Mouse (Mus musculus): ENCODE data around the gene Tmem216. TPM values are rescaled to one million over a fixed set of nuclear protein-coding genes. Genes with fewer than 3 reads are reported as not detected.

The Tmem216 gene
- 65.2 and 69.0 TPM in 2 replicates for polyA plus RNA-seq (2014; fragmentation: Nextera tagmentation; extraction: Ambion mirVana)

DNA sequence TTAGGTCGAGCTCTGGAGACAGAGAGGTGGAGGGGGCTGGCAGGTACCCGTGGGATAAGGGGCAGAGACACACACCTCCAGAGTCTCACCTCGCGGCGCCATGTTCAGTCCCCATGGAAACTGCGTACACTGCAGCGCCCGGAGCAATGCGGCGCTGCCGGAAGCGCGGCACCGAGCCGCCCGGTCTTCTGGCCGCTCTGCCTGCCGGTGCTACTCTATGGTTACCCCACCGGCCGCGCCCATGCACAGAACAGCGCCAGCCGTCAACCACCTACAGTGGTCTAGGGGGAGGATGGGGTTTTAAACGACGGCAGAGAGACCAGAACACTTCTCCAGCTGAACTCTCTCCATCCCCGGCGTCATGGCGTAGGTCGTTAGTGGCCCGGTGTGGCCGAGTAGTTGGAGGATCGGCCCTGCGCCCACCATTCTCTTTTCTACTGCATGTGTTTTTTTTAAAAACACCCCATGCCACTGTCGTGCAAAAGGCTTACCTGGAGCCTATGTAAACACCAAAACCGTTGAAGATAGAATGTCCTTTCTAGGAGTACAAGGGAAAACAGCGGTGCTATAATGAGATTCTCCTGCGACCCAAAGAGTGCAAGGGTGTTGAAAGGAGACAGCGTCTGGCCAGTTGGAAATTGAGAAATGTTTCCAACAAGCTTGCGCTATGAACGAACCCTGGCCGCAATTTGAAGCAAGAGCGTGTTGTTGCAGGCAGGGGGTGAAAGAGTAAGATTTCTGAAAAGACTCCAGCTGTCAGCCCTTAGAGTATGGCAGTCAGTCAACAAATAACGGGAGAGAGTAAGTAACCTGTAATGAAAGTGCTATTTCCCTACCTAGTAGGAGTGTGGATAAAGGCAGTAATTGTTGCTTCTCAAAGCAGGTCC, at the start of gene Tmem216:
TSS of gene Tmem216 (minus strand) at position 615 of the 887 bp plus-strand sequence.
- ATAC-seq (replicated peaks; ENCODE audit: insufficient number of reproducible peaks, low FRiP score, low TSS enrichment, low read depth) (peak; percentile 99), DNase-seq (ENCODE audit: low spot score) (peak; percentile 89)
- peak within 1 kb of the TSS; percentile 73 for H3K4me2 ChIP-seq (ENCODE audit: low read depth, low read length)
- 2% methylated on average over 43 of the region's 43 CpGs for whole genome bisulfite sequencing
- peak within 1 kb of the TSS; percentile 68 for H3K9ac ChIP-seq (replicated peaks; ENCODE audit: low read length)
- H3K27ac ChIP-seq (replicated peaks; ENCODE audit: low read depth, low read length) = peak within 1 kb of the TSS; percentile 38; the same call in 1 of the 2 replicates
- H3K9me3 ChIP-seq (replicated peaks; ENCODE audit: control insufficient read depth, low read length) = no peaks in the 10 kb centered on the region
- H3K27me3 ChIP-seq (ENCODE audit: control insufficient read depth, insufficient read depth, low read length) = no peaks in the 10 kb centered on the region
- no peaks in the 10 kb centered on the region for H3K36me3 ChIP-seq (replicated peaks; ENCODE audit: control insufficient read depth, insufficient read depth, low read depth, low read length)
- H3K4me1 ChIP-seq (ENCODE audit: control insufficient read depth, insufficient read depth, low read length) = no peaks in the 10 kb centered on the region
- peak within 1 kb of the TSS; percentile 66 for H3K4me3 ChIP-seq (ENCODE audit: low read depth, low read length)

DNA sequence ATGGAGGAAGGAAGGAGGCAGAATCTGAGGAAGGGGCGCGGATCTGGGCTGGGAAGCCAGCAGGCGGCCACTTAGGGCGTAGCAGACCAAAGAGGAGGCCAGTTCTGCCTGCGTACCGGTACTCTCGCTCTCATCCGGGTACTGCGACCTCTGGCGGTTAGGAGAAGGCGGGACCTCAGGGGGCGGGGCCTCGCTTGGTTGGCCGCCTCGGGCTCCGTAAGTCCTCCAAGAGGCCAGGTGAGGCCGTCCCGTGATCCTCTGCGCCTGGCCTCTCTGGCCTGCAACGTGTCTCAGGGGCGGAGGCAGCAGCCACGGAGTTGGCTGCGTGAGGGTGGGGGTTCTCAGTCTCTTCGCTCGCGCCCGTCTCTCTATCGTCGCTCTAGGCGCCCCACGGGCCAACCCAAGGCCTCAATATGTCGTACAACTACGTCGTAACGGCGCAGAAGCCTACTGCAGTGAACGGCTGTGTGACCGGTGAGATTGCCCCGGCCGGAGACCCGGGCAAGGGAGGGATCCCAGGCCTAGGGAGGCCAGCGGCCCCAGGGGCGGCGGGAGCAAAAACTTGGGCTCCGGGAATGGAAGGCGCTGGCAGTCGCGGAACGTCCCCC, 49.4 kb upstream of the Tmem216 start, which contains the start of the genes Ddb1 and Tkfc:
TSS of gene Ddb1 (plus strand) at position 35 of the 608 bp plus-strand sequence.
TSS of gene Tkfc (minus strand) at position 362 of the 608 bp plus-strand sequence.
- Histone ChIP-seq H3K9me3 (replicated peaks; ENCODE audit: control insufficient read depth, low read length) (no peaks in the 10 kb centered on the region), H3K4me3 (ENCODE audit: low read depth, low read length) (peak within 1 kb of the TSS; percentile 98), H3K9ac (replicated peaks; ENCODE audit: low read length) (peak within 1 kb of the TSS; percentile 97), H3K27me3 (ENCODE audit: control insufficient read depth, insufficient read depth, low read length) (no peaks in the 10 kb centered on the region), H3K27ac (replicated peaks; ENCODE audit: low read depth, low read length) (peak within 1 kb of the TSS; percentile 83), H3K36me3 (replicated peaks; ENCODE audit: control insufficient read depth, insufficient read depth, low read depth, low read length) (peaks cover 4% of the 10 kb centered on the region), H3K4me2 (ENCODE audit: low read depth, low read length) (peak within 1 kb of the TSS; percentile 70), H3K4me1 (ENCODE audit: control insufficient read depth, insufficient read depth, low read length) (peaks cover 4% of the 10 kb centered on the region; the same call in 1 of the 2 replicates)
- DNase-seq (ENCODE audit: low spot score) = peak; percentile 100
- WGBS = under 1% methylated on average over 49 of the region's 49 CpGs
- ATAC-seq (replicated peaks; ENCODE audit: insufficient number of reproducible peaks, low FRiP score, low TSS enrichment, low read depth) = peak; percentile 95

DNA sequence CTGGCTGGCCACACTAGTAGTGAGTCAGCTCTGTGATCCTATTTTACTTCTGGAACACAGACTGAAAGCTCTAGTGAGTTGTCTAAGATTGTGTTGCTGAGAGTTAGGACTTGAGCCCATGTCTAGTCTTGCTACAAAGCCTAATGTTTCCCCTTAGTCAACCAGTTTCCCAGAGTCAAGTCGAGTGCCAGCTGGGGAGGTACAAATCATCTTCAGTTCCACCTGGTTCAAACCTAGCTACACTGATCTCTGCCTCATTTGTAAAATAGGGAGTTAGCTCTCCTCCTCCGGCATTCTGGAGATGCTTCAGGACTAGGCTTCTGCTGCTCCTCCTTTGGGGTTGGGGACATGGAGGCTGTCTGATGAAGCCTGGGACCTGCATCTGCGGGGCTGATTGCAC, 48.5 kb upstream of the Tmem216 start:
- no peak for ATAC-seq (replicated peaks; ENCODE audit: insufficient number of reproducible peaks, low FRiP score, low TSS enrichment, low read depth)
- peak overlapping the region; percentile 69 for H3K4me2 ChIP-seq (ENCODE audit: low read depth, low read length)
- WGBS = 53% methylated on average over 3 of the region's 3 CpGs

DNA sequence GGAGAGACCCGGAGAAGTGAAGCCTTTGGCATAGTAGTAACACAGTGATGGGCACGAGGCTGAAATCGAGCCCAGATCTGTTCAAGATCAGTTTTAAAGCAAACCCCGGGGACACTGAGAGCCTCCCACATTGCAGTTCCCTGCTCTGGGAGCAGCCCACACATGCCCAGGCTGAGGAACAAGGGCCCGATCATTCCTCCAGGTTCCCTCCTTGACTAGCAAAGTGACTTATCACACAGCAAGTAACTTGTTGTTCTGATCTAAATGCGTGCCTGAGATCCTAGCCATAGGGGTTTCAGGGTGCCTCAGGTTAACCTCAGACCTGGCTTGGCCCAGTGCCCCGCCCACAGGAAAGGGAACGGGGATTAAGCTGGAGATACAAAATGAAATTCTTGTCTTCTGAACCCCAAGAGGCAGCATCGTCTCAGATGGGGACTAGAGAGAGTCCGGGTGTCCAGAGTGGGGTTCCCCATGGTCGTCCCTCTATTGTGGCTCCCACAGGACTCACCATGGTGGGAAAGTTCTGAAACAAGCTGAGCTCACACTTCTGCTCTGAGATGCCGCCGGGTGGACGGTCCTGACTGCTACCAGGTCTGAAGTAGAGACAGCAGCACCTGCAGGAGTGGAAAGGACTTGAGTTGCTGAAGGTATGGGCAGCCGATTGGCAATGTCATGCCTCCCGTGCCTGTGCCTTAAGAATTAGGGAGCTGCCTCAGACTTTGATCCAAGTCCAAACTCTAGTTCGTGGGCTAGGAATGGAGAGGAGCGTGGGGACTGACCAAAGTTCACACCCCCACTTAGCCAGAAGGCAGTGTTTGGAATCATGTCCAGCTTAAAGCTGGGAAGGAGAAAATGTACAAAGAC, 47.9 kb upstream of the Tmem216 start:
- Histone ChIP-seq H3K9me3 (replicated peaks; ENCODE audit: control insufficient read depth, low read length) (no peaks in the 10 kb centered on the region), H3K36me3 (replicated peaks; ENCODE audit: control insufficient read depth, insufficient read depth, low read depth, low read length) (no peaks in the 10 kb centered on the region; the same call in none of the 2 replicates), H3K9ac (replicated peaks; ENCODE audit: low read length) (no peak overlapping the region), H3K27me3 (ENCODE audit: control insufficient read depth, insufficient read depth, low read length) (no peaks in the 10 kb centered on the region), H3K4me3 (ENCODE audit: low read depth, low read length) (no peak overlapping the region), H3K4me1 (ENCODE audit: control insufficient read depth, insufficient read depth, low read length) (peaks cover 4% of the 10 kb centered on the region; the same call in 1 of the 2 replicates), H3K4me2 (ENCODE audit: low read depth, low read length) (no peak overlapping the region), H3K27ac (replicated peaks; ENCODE audit: low read depth, low read length) (no peak overlapping the region)
- WGBS = 87% methylated on average over 18 of the region's 18 CpGs
- ATAC-seq (replicated peaks; ENCODE audit: insufficient number of reproducible peaks, low FRiP score, low TSS enrichment, low read depth) (no peak), DNase-seq (ENCODE audit: low spot score) (no peak)

More for the DNA sequence above, 48.5 kb upstream of the Tmem216 start:
- Histone ChIP-seq H3K4me3 (ENCODE audit: low read depth, low read length) (peak overlapping the region; percentile 98), H3K9me3 (replicated peaks; ENCODE audit: control insufficient read depth, low read length) (no peaks in the 10 kb centered on the region), H3K27me3 (ENCODE audit: control insufficient read depth, insufficient read depth, low read length) (no peaks in the 10 kb centered on the region), H3K4me1 (ENCODE audit: control insufficient read depth, insufficient read depth, low read length) (peaks cover 4% of the 10 kb centered on the region; the same call in 1 of the 2 replicates), H3K9ac (replicated peaks; ENCODE audit: low read length) (peak overlapping the region; percentile 85), H3K27ac (replicated peaks; ENCODE audit: low read depth, low read length) (peak overlapping the region; percentile 83), H3K36me3 (replicated peaks; ENCODE audit: control insufficient read depth, insufficient read depth, low read depth, low read length) (no peaks in the 10 kb centered on the region; the same call in none of the 2 replicates)
- DNase-seq (ENCODE audit: low spot score) = no peak

DNA sequence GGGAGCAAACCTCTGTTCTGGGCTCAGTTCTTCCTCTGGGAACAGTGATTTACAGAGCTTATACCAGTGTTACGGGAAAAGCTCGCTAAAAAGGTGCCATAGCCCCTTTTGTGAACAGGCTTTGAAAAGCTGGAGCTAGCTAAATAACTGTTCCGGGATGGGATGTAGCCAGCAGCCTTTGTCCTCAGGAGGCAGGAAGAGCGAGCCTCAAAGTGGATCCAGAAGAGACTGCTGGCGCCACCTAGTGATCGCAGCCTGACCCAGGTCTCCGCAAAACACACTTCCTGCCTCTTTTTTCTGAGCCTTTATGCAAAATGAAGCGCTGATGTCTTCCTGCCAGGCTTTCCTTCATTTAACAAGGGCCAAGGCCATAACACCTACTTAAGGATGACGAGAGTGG, 46.7 kb upstream of the Tmem216 start:
- Histone ChIP-seq H3K4me2 (ENCODE audit: low read depth, low read length) (peak overlapping the region; percentile 53), H3K27me3 (ENCODE audit: control insufficient read depth, insufficient read depth, low read length) (no peaks in the 10 kb centered on the region), H3K36me3 (replicated peaks; ENCODE audit: control insufficient read depth, insufficient read depth, low read depth, low read length) (no peaks in the 10 kb centered on the region), H3K4me3 (ENCODE audit: low read depth, low read length) (peak overlapping the region; percentile 22; the same call in 1 of the 2 replicates), H3K4me1 (ENCODE audit: control insufficient read depth, insufficient read depth, low read length) (peaks cover 4% of the 10 kb centered on the region; the same call in 1 of the 2 replicates), H3K27ac (replicated peaks; ENCODE audit: low read depth, low read length) (peak overlapping the region; percentile 83), H3K9me3 (replicated peaks; ENCODE audit: control insufficient read depth, low read length) (no peaks in the 10 kb centered on the region), H3K9ac (replicated peaks; ENCODE audit: low read length) (peak overlapping the region; percentile 84)
- ATAC-seq (replicated peaks; ENCODE audit: insufficient number of reproducible peaks, low FRiP score, low TSS enrichment, low read depth) = peak; percentile 58; the same call in 1 of the 2 replicates
- 2% methylated on average over 9 of the region's 9 CpGs for WGBS
- peak; percentile 96 for DNase-seq (ENCODE audit: low spot score)

DNA sequence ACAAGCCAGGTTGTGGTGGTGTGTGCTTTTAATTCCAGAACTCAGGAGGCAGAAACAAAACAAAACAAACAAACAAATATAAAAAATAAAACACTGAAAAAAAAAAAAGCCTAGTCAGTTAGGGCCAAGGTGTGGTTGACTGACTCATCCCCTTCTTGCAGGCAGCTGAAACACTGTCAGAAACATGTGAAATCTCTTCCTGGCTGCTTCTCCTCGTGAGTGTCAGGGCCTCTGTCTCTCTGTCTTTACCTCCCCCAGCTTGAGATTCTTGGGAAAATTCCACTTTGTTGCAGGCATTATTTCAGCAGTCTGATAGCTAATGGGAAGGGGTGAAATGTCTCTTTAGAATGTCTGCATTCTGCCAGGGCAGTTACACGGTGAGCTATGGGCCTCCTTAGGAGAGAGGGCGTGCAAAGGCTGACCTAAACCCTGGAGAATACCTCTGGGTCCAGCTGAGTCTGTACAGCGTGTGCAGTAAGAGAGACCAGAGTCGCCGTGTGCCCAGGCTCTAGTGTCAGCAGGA, 46.3 kb upstream of the Tmem216 start:
- no peak for DNase-seq (ENCODE audit: low spot score)
- peak; percentile 40; the same call in 1 of the 2 replicates for ATAC-seq (replicated peaks; ENCODE audit: insufficient number of reproducible peaks, low FRiP score, low TSS enrichment, low read depth)
- WGBS = 5% methylated on average over 6 of the region's 6 CpGs
- H3K27me3 ChIP-seq (ENCODE audit: control insufficient read depth, insufficient read depth, low read length) = no peaks in the 10 kb centered on the region
- peak overlapping the region; percentile 53 for H3K4me2 ChIP-seq (ENCODE audit: low read depth, low read length)
- peak overlapping the region; percentile 83 for H3K27ac ChIP-seq (replicated peaks; ENCODE audit: low read depth, low read length)
- peak overlapping the region; percentile 84 for H3K9ac ChIP-seq (replicated peaks; ENCODE audit: low read length)
- no peaks in the 10 kb centered on the region for H3K9me3 ChIP-seq (replicated peaks; ENCODE audit: control insufficient read depth, low read length)
- H3K4me3 ChIP-seq (ENCODE audit: low read depth, low read length) = peak overlapping the region; percentile 22; the same call in 1 of the 2 replicates
- H3K36me3 ChIP-seq (replicated peaks; ENCODE audit: control insufficient read depth, insufficient read depth, low read depth, low read length) = no peaks in the 10 kb centered on the region
- peaks cover 4% of the 10 kb centered on the region; the same call in 1 of the 2 replicates for H3K4me1 ChIP-seq (ENCODE audit: control insufficient read depth, insufficient read depth, low read length)

DNA sequence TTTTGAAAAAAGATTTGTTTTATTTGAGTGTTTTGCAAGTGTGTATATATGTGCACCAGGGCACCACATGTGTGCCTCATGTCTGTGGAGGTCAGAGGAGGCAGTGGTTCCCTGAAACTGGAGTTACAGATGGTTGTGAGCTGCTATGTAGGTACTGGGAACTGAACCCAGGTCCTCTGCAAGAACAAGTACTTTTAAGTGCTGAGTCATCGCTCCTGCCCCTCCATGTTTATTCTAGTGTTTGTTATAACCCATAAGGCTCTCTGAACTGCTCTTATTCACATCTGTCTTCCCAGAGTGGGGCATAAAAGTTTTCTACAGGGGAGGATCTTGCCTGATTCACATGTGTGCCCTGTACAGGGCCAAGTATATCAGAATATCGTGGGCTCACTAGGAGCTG, 43.6 kb upstream of the Tmem216 start:
- WGBS = 91% methylated on average over 2 of the region's 2 CpGs
- H3K36me3 ChIP-seq (replicated peaks; ENCODE audit: control insufficient read depth, insufficient read depth, low read depth, low read length) = no peaks in the 10 kb centered on the region
- no peak for ATAC-seq (replicated peaks; ENCODE audit: insufficient number of reproducible peaks, low FRiP score, low TSS enrichment, low read depth)

More for the DNA sequence above, 43.6 kb upstream of the Tmem216 start:
- Histone ChIP-seq H3K9ac (replicated peaks; ENCODE audit: low read length) (no peak overlapping the region), H3K4me2 (ENCODE audit: low read depth, low read length) (no peak overlapping the region), H3K27ac (replicated peaks; ENCODE audit: low read depth, low read length) (no peak overlapping the region), H3K27me3 (ENCODE audit: control insufficient read depth, insufficient read depth, low read length) (no peaks in the 10 kb centered on the region), H3K9me3 (replicated peaks; ENCODE audit: control insufficient read depth, low read length) (no peaks in the 10 kb centered on the region), H3K4me1 (ENCODE audit: control insufficient read depth, insufficient read depth, low read length) (no peaks in the 10 kb centered on the region), H3K4me3 (ENCODE audit: low read depth, low read length) (no peak overlapping the region)
- DNase-seq (ENCODE audit: low spot score) = no peak
